Mouse (Mus musculus) urinary bladder, postnatal 25 days (tissue): ENCODE measurements around the gene Ccl25.
"Not testable (repeated sequence)": the region's sequence is repeated elsewhere in the genome, so short reads cannot be mapped to it uniquely, and the experiment has no call there.

Experiments
- DNase-seq: peaks from one replicate; pipeline ENCODE4 v3.0.0; 2022; ENCODE audit warnings: low spot score

Ccl25 gene

GRCm38 (mm10) chr8:4340207-4340606 lies 15.2 kb downstream of the Ccl25 start:
- no peak for DNase-seq

GRCm38 (mm10) chr8:4347661-4348060 lies 22.7 kb downstream of the Ccl25 start:
- DNase-seq, result no peak

GRCm38 (mm10) chr8:4348275-4348674 lies 23.3 kb downstream of the Ccl25 start:
- no peak for DNase-seq

- DNase-seq, result no peak
Observed at GRCm38 (mm10) chr8:4349335-4349734, 24.3 kb downstream of the Ccl25 start.

- no peak for DNase-seq
Observed at GRCm38 (mm10) chr8:4350618-4351017, 25.6 kb downstream of the Ccl25 start.

GRCm38 (mm10) chr8:4352562-4352961 lies 27.6 kb downstream of the Ccl25 start:
- DNase-seq, result not testable (repeated sequence)

- DNase-seq, result no peak
Observed at GRCm38 (mm10) chr8:4353741-4354140, 28.7 kb downstream of the Ccl25 start.

- DNase-seq, result no peak
Observed at GRCm38 (mm10) chr8:4354516-4354915, 29.5 kb downstream of the Ccl25 start.

GRCm38 (mm10) chr8:4355455-4355854 lies 30.4 kb downstream of the Ccl25 start:
- DNase-seq, result no peak

- DNase-seq, result no peak
Observed at GRCm38 (mm10) chr8:4359362-4359761, 34.4 kb downstream of the Ccl25 start.

- no peak for DNase-seq
Observed at GRCm38 (mm10) chr8:4360922-4361321, 35.9 kb downstream of the Ccl25 start.

- DNase-seq, result no peak
Observed at GRCm38 (mm10) chr8:4366189-4366588, 41.2 kb downstream of the Ccl25 start.

- DNase-seq, result no peak
Observed at GRCm38 (mm10) chr8:4367808-4368207, 42.8 kb downstream of the Ccl25 start.

GRCm38 (mm10) chr8:4368470-4368869 lies 43.5 kb downstream of the Ccl25 start:
- no peak for DNase-seq

GRCm38 (mm10) chr8:4370078-4370477 lies 45.1 kb downstream of the Ccl25 start:
- no peak for DNase-seq

GRCm38 (mm10) chr8:4372657-4373056 lies 47.6 kb downstream of the Ccl25 start:
- no peak for DNase-seq

- DNase-seq, result no peak
Observed at GRCm38 (mm10) chr8:4401442-4401841, 76.4 kb downstream of the Ccl25 start.

- DNase-seq, result no peak
Observed at GRCm38 (mm10) chr8:4403960-4404879, 79.2 kb downstream of the Ccl25 start.

- peak; percentile 6 for DNase-seq
Observed at GRCm38 (mm10) chr8:4404880-4405261, 79.9 kb downstream of the Ccl25 start.

GRCm38 (mm10) chr8:4408425-4408824 lies 83.4 kb downstream of the Ccl25 start:
- DNase-seq, result not testable (repeated sequence)
